Mouse (Mus musculus): ENCODE measurements around the gene Ankk1.

DNA sequence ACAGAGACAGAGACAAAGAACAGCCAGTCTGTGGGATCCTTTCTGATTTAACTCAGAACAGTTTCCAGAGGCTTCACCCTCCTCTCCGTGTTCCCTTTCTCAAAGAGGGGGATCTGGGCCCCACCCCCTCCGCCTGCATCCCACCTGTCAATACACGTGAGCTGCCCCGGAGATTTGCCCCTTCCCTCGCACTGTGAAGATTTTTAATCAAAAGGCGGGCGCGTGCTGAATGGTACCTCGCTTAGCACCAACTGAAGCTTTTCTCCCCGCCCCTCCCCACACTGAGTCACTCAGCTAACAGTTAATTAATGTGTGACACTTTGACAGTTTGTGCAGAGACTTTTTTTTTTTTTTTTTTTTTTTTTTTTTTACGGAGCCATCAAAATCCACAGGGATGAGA is 40.7 kb downstream of the Ankk1 start:
- no peak for TF ChIP-seq CTCF (IDR thresholded peaks at IDR 0.05)
- TF ChIP-seq EP300 (IDR thresholded peaks at IDR 0.05): no peak

All from lung, postnatal 0 days (tissue).